Mouse (Mus musculus) testis, adult 2 months (tissue): ENCODE data around the gene AC141477.1.

ENCODE experiments used
- CTCF ChIP-seq: fragments of 200-500 bp; IDR thresholded peaks from 2 replicates; pipeline ENCODE4 v1.5.1; 2012; ENCODE audit warnings: low read depth, mild to moderate bottlenecking, inconsistent platforms, low read length, moderate library complexity; ENCODE audit not compliant: control insufficient read depth, insufficient read depth, insufficient replicate concordance
- POLR2A ChIP-seq: fragments of 200-500 bp; IDR thresholded peaks from 2 replicates; pipeline ENCODE4 v1.6.1; 2012; ENCODE audit warnings: low read depth, mild to moderate bottlenecking, inconsistent platforms, low read length, moderate library complexity; ENCODE audit not compliant: control insufficient read depth

DNA sequence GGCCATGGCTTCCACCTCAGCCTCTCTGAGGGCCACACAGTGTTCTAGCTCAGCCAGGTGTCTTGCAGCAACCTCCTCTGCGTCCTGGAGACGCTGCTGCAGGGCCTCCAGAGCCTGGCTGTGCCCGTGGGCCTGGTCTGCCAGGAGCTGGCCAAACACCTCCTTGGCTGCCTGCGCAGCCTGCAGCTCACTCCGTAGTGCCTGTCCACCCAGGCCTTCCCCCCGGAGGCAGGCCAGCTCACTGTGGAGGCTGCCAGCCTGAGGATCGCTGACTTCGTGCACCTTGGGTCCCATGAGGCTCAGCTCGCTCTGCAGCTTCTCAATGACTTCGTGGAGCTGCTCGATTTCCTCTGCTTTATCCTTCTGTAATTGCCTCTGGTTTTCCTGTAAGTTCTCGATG, 47.6 kb downstream of the AC141477.1 start:
- TF ChIP-seq POLR2A (no peak), CTCF (no peak)
